Mouse (Mus musculus) kidney, embryonic 16.5 days (tissue): ENCODE data around the gene Sptb. TPM values are rescaled to one million over a fixed set of nuclear protein-coding genes. Genes with fewer than 3 reads are reported as not detected.

Source experiments
- ATAC-seq: fragments of 200-750 bp; cut with Nextera tagmentation; 2 replicates; pipeline ENCODE4 v1.8.0; 2017; ENCODE audit warnings: moderate TSS enrichment; ENCODE audit not compliant: low FRiP score, low TSS enrichment
- H3K27ac ChIP-seq: fragments of 300-500 bp; sonication (generic); 2 replicates; pipeline ENCODE4 v1.5.1; 2014; ENCODE audit warnings: low read length
- H3K27me3 ChIP-seq: fragments of 300-500 bp; sonication (generic); 2 replicates; pipeline ENCODE4 v1.6.1; 2014; ENCODE audit warnings: low read length, control low read depth, mixed read lengths; ENCODE audit not compliant: insufficient read depth
- H3K36me3 ChIP-seq: fragments of 300-500 bp; sonication (generic); 2 replicates; pipeline ENCODE4 v1.6.1; 2014; ENCODE audit warnings: low read length, control low read depth, mixed read lengths; ENCODE audit not compliant: insufficient read depth
- H3K4me1 ChIP-seq: fragments of 300-500 bp; sonication (generic); 2 replicates; pipeline ENCODE4 v1.6.1; 2014; ENCODE audit warnings: low read length, control low read depth, mixed read lengths; ENCODE audit not compliant: insufficient read depth
- H3K4me2 ChIP-seq: fragments of 300-500 bp; sonication (generic); replicated peaks from 2 replicates; pipeline ENCODE4 v1.6.1; 2014; ENCODE audit warnings: low read depth, low read length
- H3K4me3 ChIP-seq: fragments of 300-500 bp; sonication (generic); 2 replicates; pipeline ENCODE4 v1.5.1; 2014; ENCODE audit warnings: mild to moderate bottlenecking, low read length
- H3K9ac ChIP-seq: fragments of 300-500 bp; sonication (generic); replicated peaks from 2 replicates; pipeline ENCODE4 v1.6.1; 2014; ENCODE audit warnings: low read length
- H3K9me3 ChIP-seq: fragments of 300-500 bp; sonication (generic); 2 replicates; pipeline ENCODE4 v1.6.1; 2016; ENCODE audit warnings: low read length, control low read depth
- WGBS: fragments of 180-500 bp; shearing (Covaris S2); extraction: QIAGEN DNeasy Blood & Tissue Kit; methylation state at CpG from one replicate; pipeline ENCODE4 v1.1.7; 2014; 5-methylcytosine and 5-hydroxymethylcytosine counted together
- polyA plus RNA-seq: library from polyadenylated mRNA; unstranded; fragments of >200 nt; fragmentation: Nextera tagmentation; extraction: Ambion mirVana; gene quantifications from 2 replicates; pipeline ENCODE4 v1.2.1, GENCODE M21; 2015

Sptb gene
- polyA plus RNA-seq, 1 experiment from 2014 or later = 1.00 TPM

- Histone ChIP-seq H3K9ac (peak overlapping the region; percentile 55), H3K4me3 (peak overlapping the region; percentile 4; the same call in 1 of the 2 replicates), H3K36me3 (peaks cover 49% of the 10 kb centered on the region), H3K4me2 (peak overlapping the region; percentile 34), H3K27me3 (no peaks in the 10 kb centered on the region), H3K4me1 (peaks cover 35% of the 10 kb centered on the region), H3K9me3 (no peaks in the 10 kb centered on the region), H3K27ac (peak overlapping the region; percentile 95)
- WGBS = 50% methylated on average over 26 of the region's 27 CpGs
- peak; percentile 98 for ATAC-seq
These were observed 137.8 kb downstream of the Sptb start for GRCm38 (mm10) chr12:76572261-76573251.

DNA sequence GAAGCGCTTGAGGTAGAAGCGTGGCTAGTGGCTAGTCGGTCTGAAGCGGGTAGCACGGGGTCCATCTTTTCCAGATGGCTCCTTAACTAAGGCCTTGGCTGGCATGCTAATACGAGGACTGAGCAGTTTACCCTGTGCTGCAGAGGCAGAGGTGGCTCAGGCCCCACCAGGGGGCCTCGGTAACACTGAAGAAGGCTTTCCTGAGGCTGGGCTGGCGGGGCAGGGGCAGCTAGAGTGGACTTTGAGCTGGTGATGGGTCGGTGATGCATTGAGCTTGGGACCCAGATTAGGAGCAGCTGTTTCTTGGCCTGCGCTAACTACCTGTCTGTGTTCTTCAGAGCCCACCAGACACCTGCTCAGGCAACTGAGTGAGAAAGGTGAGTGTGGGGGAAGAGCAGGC is 139.1 kb downstream of the Sptb start:
- Histone ChIP-seq H3K27ac (peak overlapping the region; percentile 95), H3K9me3 (0 out of 2 replicates have a peak, but pooled peaks cover 4% of the 10 kb centered on the region)

GRCm38 (mm10) chr12:76570221-76570940 is 140.0 kb downstream of the Sptb start:
- H3K4me1 ChIP-seq = peaks cover 35% of the 10 kb centered on the region
- ATAC-seq = no peak
- peaks cover 48% of the 10 kb centered on the region for H3K36me3 ChIP-seq
- no peak overlapping the region for H3K4me3 ChIP-seq
- peak overlapping the region; percentile 95 for H3K27ac ChIP-seq
- WGBS = 66% methylated on average over 9 of the region's 9 CpGs
- 0 out of 2 replicates have a peak, but pooled peaks cover 4% of the 10 kb centered on the region for H3K9me3 ChIP-seq
- H3K27me3 ChIP-seq = no peaks in the 10 kb centered on the region
- no peak overlapping the region for H3K9ac ChIP-seq
- no peak overlapping the region for H3K4me2 ChIP-seq

More for the DNA sequence above, 139.1 kb downstream of the Sptb start:
- peaks cover 35% of the 10 kb centered on the region for H3K4me1 ChIP-seq
- H3K4me3 ChIP-seq = no peak overlapping the region
- ATAC-seq = peak; percentile 13; the same call in 1 of the 2 replicates
- WGBS = 81% methylated on average over 10 of the region's 10 CpGs
- H3K9ac ChIP-seq = peak overlapping the region; percentile 29; the same call in 1 of the 2 replicates
- H3K36me3 ChIP-seq = peaks cover 49% of the 10 kb centered on the region
- peak overlapping the region; percentile 17; the same call in 1 of the 2 replicates for H3K4me2 ChIP-seq
- no peaks in the 10 kb centered on the region for H3K27me3 ChIP-seq

GRCm38 (mm10) chr12:76566284-76566683 is 144.1 kb downstream of the Sptb start:
- Histone ChIP-seq H3K9ac (no peak overlapping the region), H3K9me3 (0 out of 2 replicates have a peak, but pooled peaks cover 4% of the 10 kb centered on the region), H3K27ac (no peak overlapping the region), H3K4me1 (peaks cover 15% of the 10 kb centered on the region), H3K4me3 (no peak overlapping the region), H3K27me3 (no peaks in the 10 kb centered on the region), H3K36me3 (peaks cover 65% of the 10 kb centered on the region), H3K4me2 (no peak overlapping the region)
- ATAC-seq = no peak
- 79% methylated on average over 10 of the region's 10 CpGs for WGBS

DNA sequence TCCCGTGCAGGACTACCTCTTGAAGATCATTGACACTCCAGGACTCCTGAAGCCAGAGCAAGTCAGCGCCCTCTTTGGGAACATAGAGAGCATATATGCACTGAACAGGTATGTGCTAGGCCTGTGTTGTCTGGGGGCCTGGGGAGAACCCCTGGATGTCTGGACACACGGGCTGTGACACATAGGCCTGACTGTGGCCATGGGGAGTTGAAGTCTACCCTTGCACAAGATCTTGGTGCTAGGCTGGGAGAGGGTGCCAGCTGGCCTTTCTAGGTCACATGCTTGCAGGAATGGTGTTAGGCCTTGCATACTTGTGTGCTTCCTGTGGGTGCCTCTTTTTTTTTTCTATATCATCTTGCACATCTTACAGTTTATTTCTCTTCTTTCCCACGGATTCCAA is 148.2 kb downstream of the Sptb start:
- H3K9ac ChIP-seq = no peak overlapping the region
- 92% methylated on average over 4 of the region's 4 CpGs for WGBS
- no peaks in the 10 kb centered on the region for H3K27me3 ChIP-seq
- H3K4me1 ChIP-seq = peaks cover 12% of the 10 kb centered on the region
- H3K9me3 ChIP-seq = 0 out of 2 replicates have a peak, but pooled peaks cover under 1% of the 10 kb centered on the region
- peaks cover 56% of the 10 kb centered on the region for H3K36me3 ChIP-seq
- no peak overlapping the region for H3K27ac ChIP-seq
- no peak overlapping the region for H3K4me3 ChIP-seq
- ATAC-seq = no peak
- H3K4me2 ChIP-seq = no peak overlapping the region

DNA sequence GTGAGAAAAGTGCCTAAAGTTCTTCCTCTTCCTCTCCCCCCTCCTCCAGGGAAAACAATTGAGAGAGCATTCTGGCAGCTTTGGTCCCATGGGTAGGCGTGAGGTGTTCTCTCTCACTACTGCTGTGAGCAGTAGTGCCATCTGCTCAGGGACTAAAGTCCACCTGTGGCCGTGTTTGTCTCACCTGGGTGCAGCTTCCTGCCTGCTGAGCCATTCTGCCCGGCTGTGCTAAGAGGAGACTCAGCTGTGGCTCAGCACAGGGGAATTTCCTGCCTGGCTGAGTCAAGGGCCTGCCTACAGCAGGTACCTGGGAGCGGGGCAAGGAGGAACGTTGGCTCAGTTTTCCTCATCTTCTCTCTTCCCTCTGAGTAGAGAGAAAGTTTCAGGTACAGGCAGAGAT is 152.1 kb downstream of the Sptb start:
- Histone ChIP-seq H3K9ac (no peak overlapping the region), H3K27me3 (no peaks in the 10 kb centered on the region), H3K4me1 (peaks cover 47% of the 10 kb centered on the region), H3K27ac (peak overlapping the region; percentile 25; the same call in 1 of the 2 replicates), H3K4me2 (no peak overlapping the region), H3K4me3 (no peak overlapping the region), H3K9me3 (no peaks in the 10 kb centered on the region), H3K36me3 (peaks cover 21% of the 10 kb centered on the region)
- ATAC-seq = peak; percentile 64
- 56% methylated on average over 5 of the region's 5 CpGs for WGBS

- no peak overlapping the region for H3K4me2 ChIP-seq
- H3K27ac ChIP-seq = peak overlapping the region; percentile 12; the same call in 1 of the 2 replicates
- H3K36me3 ChIP-seq = peaks cover 17% of the 10 kb centered on the region
- H3K4me3 ChIP-seq = no peak overlapping the region
- WGBS = 16% methylated on average over 6 of the region's 6 CpGs
- peak; percentile 23; the same call in 1 of the 2 replicates for ATAC-seq
- 0 out of 2 replicates have a peak overlapping the region, but pooled peaks have one; percentile 2 for H3K9ac ChIP-seq
- no peaks in the 10 kb centered on the region for H3K27me3 ChIP-seq
- H3K4me1 ChIP-seq = peaks cover 59% of the 10 kb centered on the region
- no peaks in the 10 kb centered on the region for H3K9me3 ChIP-seq
These were observed 153.5 kb downstream of the Sptb start for GRCm38 (mm10) chr12:76556745-76557389.

GRCm38 (mm10) chr12:76556187-76556586 is 154.2 kb downstream of the Sptb start:
- WGBS = 61% methylated on average over 7 of the region's 7 CpGs
- Histone ChIP-seq H3K4me3 (no peak overlapping the region), H3K27me3 (no peaks in the 10 kb centered on the region), H3K9me3 (no peaks in the 10 kb centered on the region), H3K4me2 (no peak overlapping the region), H3K36me3 (peaks cover 13% of the 10 kb centered on the region), H3K9ac (0 out of 2 replicates have a peak overlapping the region, but pooled peaks have one; percentile 2), H3K4me1 (peaks cover 64% of the 10 kb centered on the region), H3K27ac (peak overlapping the region; percentile 12)
- no peak for ATAC-seq

- WGBS = 92% methylated on average over 3 of the region's 3 CpGs
- no peak overlapping the region for H3K4me2 ChIP-seq
- ATAC-seq = no peak
- peak overlapping the region; percentile 86; the same call in 1 of the 2 replicates for H3K27ac ChIP-seq
- H3K36me3 ChIP-seq = peaks cover under 1% of the 10 kb centered on the region; the same call in 1 of the 2 replicates
- peaks cover 74% of the 10 kb centered on the region for H3K4me1 ChIP-seq
- H3K27me3 ChIP-seq = no peaks in the 10 kb centered on the region
- H3K9ac ChIP-seq = no peak overlapping the region
- no peaks in the 10 kb centered on the region for H3K9me3 ChIP-seq
- no peak overlapping the region for H3K4me3 ChIP-seq
These were observed 155.4 kb downstream of the Sptb start for GRCm38 (mm10) chr12:76554871-76555386.
